Mouse (Mus musculus): ENCODE measurements around the gene Gzmk.

GRCm38 (mm10) chr13:113201631-113202030, 24.1 kb downstream of the Gzmk start:
- TF ChIP-seq CTCF (IDR thresholded peaks at IDR 0.05; ENCODE audit: extremely low read depth, insufficient read length, insufficient replicate concordance, low read depth, low read length): no peak
- no peak for TF ChIP-seq POLR2A (IDR thresholded peaks at IDR 0.05; ENCODE audit: low read depth, low read length)
